Mouse (Mus musculus): Measurements from ENCODE around the gene Gm49333. TPM values are rescaled to one million over a fixed set of nuclear protein-coding genes. Genes with fewer than 3 reads are reported as not detected.

Gene Gm49333
- polyA plus RNA-seq, 1 experiment from 2014 or later, result 0.68 TPM

- H3K4me3 ChIP-seq (ENCODE audit: low read depth, low read length), result peak within 1 kb of the TSS; percentile 76
- under 1% methylated on average over 82 of the region's 92 CpGs for WGBS
Measured at GRCm38 (mm10) chr16:20621191-20621990, 10.0 kb downstream of the Gm49333 start, which contains the start of gene Camk2n2. Camk2n2 (minus strand) TSS chr16:20621287.

GRCm38 (mm10) chr16:20621991-20622685 is 10.7 kb downstream of the Gm49333 start:
- Histone ChIP-seq H3K9me3 (ENCODE audit: control insufficient read depth, low read length) (no peaks in the 10 kb centered on the region), H3K4me2 (ENCODE audit: low read depth, low read length, severe bottlenecking) (peak overlapping the region; percentile 94), H3K27me3 (ENCODE audit: control insufficient read depth, insufficient read depth, low read length) (peaks cover 6% of the 10 kb centered on the region; the same call in 1 of the 2 replicates), H3K27ac (ENCODE audit: low read depth, low read length) (peak overlapping the region; percentile 87), H3K9ac (ENCODE audit: low read length) (peak overlapping the region; percentile 91), H3K4me1 (replicated peaks; ENCODE audit: control insufficient read depth, insufficient read depth, low read length) (peaks cover 7% of the 10 kb centered on the region), H3K4me3 (ENCODE audit: low read depth, low read length) (peak overlapping the region; percentile 76), H3K36me3 (ENCODE audit: control insufficient read depth, insufficient read depth, low read length) (no peaks in the 10 kb centered on the region)
- under 1% methylated on average over 37 of the region's 37 CpGs for WGBS
- DNase-seq (ENCODE audit: low spot score) (peak; percentile 89), ATAC-seq (replicated peaks; ENCODE audit: low FRiP score) (peak; percentile 68)

More at GRCm38 (mm10) chr16:20621191-20621990, 10.0 kb downstream of the Gm49333 start, which contains the start of gene Camk2n2:
- H3K27me3 ChIP-seq (ENCODE audit: control insufficient read depth, insufficient read depth, low read length), result peaks cover 6% of the 10 kb centered on the region; the same call in 1 of the 2 replicates
- peak within 1 kb of the TSS; percentile 91 for H3K9ac ChIP-seq (ENCODE audit: low read length)
- ATAC-seq (replicated peaks; ENCODE audit: low FRiP score), result peak; percentile 72
- H3K9me3 ChIP-seq (ENCODE audit: control insufficient read depth, low read length), result no peaks in the 10 kb centered on the region
- peaks cover 7% of the 10 kb centered on the region for H3K4me1 ChIP-seq (replicated peaks; ENCODE audit: control insufficient read depth, insufficient read depth, low read length)
- peak within 1 kb of the TSS; percentile 94 for H3K4me2 ChIP-seq (ENCODE audit: low read depth, low read length, severe bottlenecking)
- no peaks in the 10 kb centered on the region for H3K36me3 ChIP-seq (ENCODE audit: control insufficient read depth, insufficient read depth, low read length)
- peak; percentile 84 for DNase-seq (ENCODE audit: low spot score)
- peak within 1 kb of the TSS; percentile 87 for H3K27ac ChIP-seq (ENCODE audit: low read depth, low read length)

GRCm38 (mm10) chr16:20623211-20623610 is 11.8 kb downstream of the Gm49333 start:
- DNase-seq (ENCODE audit: low spot score), result no peak

GRCm38 (mm10) chr16:20628871-20629391 is 17.5 kb downstream of the Gm49333 start:
- H3K27me3 ChIP-seq (ENCODE audit: control insufficient read depth, insufficient read depth, low read length), result no peaks in the 10 kb centered on the region; the same call in 1 of the 2 replicates
- WGBS, result 58% methylated on average over 11 of the region's 11 CpGs
- H3K36me3 ChIP-seq (ENCODE audit: control insufficient read depth, insufficient read depth, low read length), result no peaks in the 10 kb centered on the region
- H3K9ac ChIP-seq (ENCODE audit: low read length), result no peak overlapping the region; the same call in 1 of the 2 replicates
- ATAC-seq (replicated peaks; ENCODE audit: low FRiP score) (no peak), DNase-seq (ENCODE audit: low spot score) (no peak)
- no peak overlapping the region for H3K4me3 ChIP-seq (ENCODE audit: low read depth, low read length)
- peaks cover 4% of the 10 kb centered on the region; the same call in 1 of the 2 replicates for H3K4me1 ChIP-seq (replicated peaks; ENCODE audit: control insufficient read depth, insufficient read depth, low read length)
- H3K27ac ChIP-seq (ENCODE audit: low read depth, low read length), result no peak overlapping the region
- no peak overlapping the region for H3K4me2 ChIP-seq (ENCODE audit: low read depth, low read length, severe bottlenecking)
- H3K9me3 ChIP-seq (ENCODE audit: control insufficient read depth, low read length), result no peaks in the 10 kb centered on the region

More at GRCm38 (mm10) chr16:20623211-20623610, 11.8 kb downstream of the Gm49333 start:
- Histone ChIP-seq H3K27me3 (ENCODE audit: control insufficient read depth, insufficient read depth, low read length) (peaks cover 6% of the 10 kb centered on the region; the same call in 1 of the 2 replicates), H3K9me3 (ENCODE audit: control insufficient read depth, low read length) (no peaks in the 10 kb centered on the region), H3K4me1 (replicated peaks; ENCODE audit: control insufficient read depth, insufficient read depth, low read length) (peaks cover 7% of the 10 kb centered on the region), H3K9ac (ENCODE audit: low read length) (no peak overlapping the region), H3K36me3 (ENCODE audit: control insufficient read depth, insufficient read depth, low read length) (no peaks in the 10 kb centered on the region), H3K4me3 (ENCODE audit: low read depth, low read length) (no peak overlapping the region), H3K27ac (ENCODE audit: low read depth, low read length) (no peak overlapping the region), H3K4me2 (ENCODE audit: low read depth, low read length, severe bottlenecking) (no peak overlapping the region)
- no peak for ATAC-seq (replicated peaks; ENCODE audit: low FRiP score)
- WGBS, result 42% methylated on average over 2 of the region's 2 CpGs

GRCm38 (mm10) chr16:20629731-20630634 is 18.6 kb downstream of the Gm49333 start, which contains the start of gene Ece2:
Ece2 (plus strand) TSS chr16:20629828.
- Histone ChIP-seq H3K36me3 (ENCODE audit: control insufficient read depth, insufficient read depth, low read length) (no peaks in the 10 kb centered on the region), H3K4me2 (ENCODE audit: low read depth, low read length, severe bottlenecking) (peak within 1 kb of the TSS; percentile 96), H3K27ac (ENCODE audit: low read depth, low read length) (no peak within 1 kb of the TSS), H3K9me3 (ENCODE audit: control insufficient read depth, low read length) (no peaks in the 10 kb centered on the region), H3K4me3 (ENCODE audit: low read depth, low read length) (peak within 1 kb of the TSS; percentile 58), H3K4me1 (replicated peaks; ENCODE audit: control insufficient read depth, insufficient read depth, low read length) (peaks cover 4% of the 10 kb centered on the region; the same call in 1 of the 2 replicates), H3K9ac (ENCODE audit: low read length) (peak within 1 kb of the TSS; percentile 82), H3K27me3 (ENCODE audit: control insufficient read depth, insufficient read depth, low read length) (no peaks in the 10 kb centered on the region; the same call in 1 of the 2 replicates)
- WGBS, result 7% methylated on average over 50 of the region's 54 CpGs
- ATAC-seq (replicated peaks; ENCODE audit: low FRiP score) (peak; percentile 51), DNase-seq (ENCODE audit: low spot score) (peak; percentile 73)

- H3K4me1 ChIP-seq (replicated peaks; ENCODE audit: control insufficient read depth, insufficient read depth, low read length), result 0 out of 2 replicates have a peak, but pooled peaks cover 2% of the 10 kb centered on the region
- 84% methylated on average over 8 of the region's 8 CpGs for WGBS
- H3K9ac ChIP-seq (ENCODE audit: low read length), result no peak overlapping the region
- no peak for DNase-seq (ENCODE audit: low spot score)
- H3K4me2 ChIP-seq (ENCODE audit: low read depth, low read length, severe bottlenecking), result no peak overlapping the region
- H3K4me3 ChIP-seq (ENCODE audit: low read depth, low read length), result no peak overlapping the region
- H3K9me3 ChIP-seq (ENCODE audit: control insufficient read depth, low read length), result no peaks in the 10 kb centered on the region
- no peak for ATAC-seq (replicated peaks; ENCODE audit: low FRiP score)
- no peak overlapping the region for H3K27ac ChIP-seq (ENCODE audit: low read depth, low read length)
- no peaks in the 10 kb centered on the region for H3K36me3 ChIP-seq (ENCODE audit: control insufficient read depth, insufficient read depth, low read length)
- no peaks in the 10 kb centered on the region for H3K27me3 ChIP-seq (ENCODE audit: control insufficient read depth, insufficient read depth, low read length)
Measured at GRCm38 (mm10) chr16:20637410-20637809, 26.0 kb downstream of the Gm49333 start.

GRCm38 (mm10) chr16:20638367-20638766 is 27.0 kb downstream of the Gm49333 start:
- H3K36me3 ChIP-seq (ENCODE audit: control insufficient read depth, insufficient read depth, low read length), result no peaks in the 10 kb centered on the region
- no peak for ATAC-seq (replicated peaks; ENCODE audit: low FRiP score)
- DNase-seq (ENCODE audit: low spot score), result no peak
- H3K4me3 ChIP-seq (ENCODE audit: low read depth, low read length), result no peak overlapping the region
- H3K9me3 ChIP-seq (ENCODE audit: control insufficient read depth, low read length), result no peaks in the 10 kb centered on the region
- 0 out of 2 replicates have a peak, but pooled peaks cover 2% of the 10 kb centered on the region for H3K4me1 ChIP-seq (replicated peaks; ENCODE audit: control insufficient read depth, insufficient read depth, low read length)
- H3K27me3 ChIP-seq (ENCODE audit: control insufficient read depth, insufficient read depth, low read length), result no peaks in the 10 kb centered on the region
- no peak overlapping the region for H3K27ac ChIP-seq (ENCODE audit: low read depth, low read length)
- H3K9ac ChIP-seq (ENCODE audit: low read length), result no peak overlapping the region
- H3K4me2 ChIP-seq (ENCODE audit: low read depth, low read length, severe bottlenecking), result no peak overlapping the region
- 87% methylated on average over 8 of the region's 8 CpGs for WGBS

Measured in forebrain, embryonic 11.5 days (tissue).